Mouse (Mus musculus) testis, adult 2 months (tissue): ENCODE measurements around the gene Ctrb1. TPM values are rescaled to one million over a fixed set of nuclear protein-coding genes. Genes with fewer than 3 reads are reported as not detected.

ENCODE experiments used
- H3K27ac ChIP-seq: fragments of 200-500 bp; 2 replicates; pipeline ENCODE4 v1.5.1; 2012; ENCODE audit warnings: low read depth, low read length; ENCODE audit not compliant: control insufficient read depth, insufficient read depth
- H3K27me3 ChIP-seq: fragments of 200-500 bp; 2 replicates; pipeline ENCODE4 v1.6.1; 2012; ENCODE audit warnings: mild to moderate bottlenecking, low read length, moderate library complexity; ENCODE audit not compliant: control insufficient read depth, insufficient read depth
- H3K36me3 ChIP-seq: fragments of 200-500 bp; 2 replicates; pipeline ENCODE4 v1.6.1; 2012; ENCODE audit warnings: mild to moderate bottlenecking, low read length; ENCODE audit not compliant: control insufficient read depth, insufficient read depth
- H3K4me1 ChIP-seq: fragments of 200-500 bp; 2 replicates; pipeline ENCODE4 v1.6.1; 2012; ENCODE audit warnings: low read length; ENCODE audit not compliant: control insufficient read depth, insufficient read depth
- H3K4me3 ChIP-seq: fragments of 200-500 bp; 2 replicates; pipeline ENCODE4 v1.5.1; 2012; ENCODE audit warnings: low read depth, mild to moderate bottlenecking, low read length, moderate library complexity, mixed read lengths; ENCODE audit not compliant: control insufficient read depth
- CTCF ChIP-seq: fragments of 200-500 bp; IDR thresholded peaks from 2 replicates; pipeline ENCODE4 v1.5.1; 2012; ENCODE audit warnings: low read depth, mild to moderate bottlenecking, inconsistent platforms, low read length, moderate library complexity; ENCODE audit not compliant: control insufficient read depth, insufficient read depth, insufficient replicate concordance
- POLR2A ChIP-seq: fragments of 200-500 bp; IDR thresholded peaks from 2 replicates; pipeline ENCODE4 v1.6.1; 2012; ENCODE audit warnings: low read depth, mild to moderate bottlenecking, inconsistent platforms, low read length, moderate library complexity; ENCODE audit not compliant: control insufficient read depth
- polyA plus RNA-seq: library from polyadenylated mRNA; depleted of rRNA; stranded (reverse); fragments of >200 nt; gene quantifications from 2 replicates; pipeline ENCODE4 v1.2.3, GENCODE M21; 2012

Ctrb1 gene
- polyA plus RNA-seq, 1 experiment: 3.1 TPM

GRCm38 (mm10) chr8:111680423-111681028 is 10.3 kb downstream of the Ctrb1 start:
- H3K4me1 ChIP-seq: peaks cover 5% of the 10 kb centered on the region
- no peak for TF ChIP-seq POLR2A
- peak; percentile 43; the same call in 1 of the 2 replicates for TF ChIP-seq CTCF
- H3K36me3 ChIP-seq: no peaks in the 10 kb centered on the region
- no peak overlapping the region for H3K27ac ChIP-seq
- H3K4me3 ChIP-seq: peak overlapping the region; percentile 49
- H3K27me3 ChIP-seq: no peaks in the 10 kb centered on the region

- no peak for TF ChIP-seq CTCF
- TF ChIP-seq POLR2A: no peak
- peaks cover 5% of the 10 kb centered on the region for H3K4me1 ChIP-seq
- H3K27ac ChIP-seq: no peak overlapping the region
- no peak overlapping the region for H3K4me3 ChIP-seq
- H3K27me3 ChIP-seq: no peaks in the 10 kb centered on the region
- H3K36me3 ChIP-seq: no peaks in the 10 kb centered on the region
These were observed 12.0 kb downstream of the Ctrb1 start for GRCm38 (mm10) chr8:111678848-111679247.

GRCm38 (mm10) chr8:111678111-111678510 is 12.7 kb downstream of the Ctrb1 start:
- H3K4me1 ChIP-seq: peaks cover 5% of the 10 kb centered on the region
- no peak overlapping the region for H3K27ac ChIP-seq
- no peaks in the 10 kb centered on the region for H3K36me3 ChIP-seq
- H3K27me3 ChIP-seq: no peaks in the 10 kb centered on the region
- no peak for TF ChIP-seq POLR2A
- H3K4me3 ChIP-seq: no peak overlapping the region

GRCm38 (mm10) chr8:111676237-111676636 is 14.6 kb downstream of the Ctrb1 start:
- H3K27me3 ChIP-seq: no peaks in the 10 kb centered on the region
- H3K4me3 ChIP-seq: peak overlapping the region; percentile 15; the same call in 1 of the 2 replicates
- H3K27ac ChIP-seq: no peak overlapping the region
- peak; percentile 91; the same call in 1 of the 2 replicates for TF ChIP-seq CTCF
- TF ChIP-seq POLR2A: no peak
- H3K36me3 ChIP-seq: no peaks in the 10 kb centered on the region; the same call in 1 of the 2 replicates
- peaks cover 5% of the 10 kb centered on the region for H3K4me1 ChIP-seq

- Histone ChIP-seq H3K4me3 (no peak overlapping the region), H3K36me3 (peaks cover 1% of the 10 kb centered on the region), H3K27ac (no peak overlapping the region), H3K4me1 (no peaks in the 10 kb centered on the region), H3K27me3 (no peaks in the 10 kb centered on the region)
- TF ChIP-seq POLR2A (no peak), CTCF (no peak)
These were observed 24.1 kb downstream of the Ctrb1 start for GRCm38 (mm10) chr8:111666751-111667150.

GRCm38 (mm10) chr8:111662473-111662872 is 28.3 kb downstream of the Ctrb1 start:
- Histone ChIP-seq H3K4me3 (no peak overlapping the region), H3K4me1 (no peaks in the 10 kb centered on the region), H3K27ac (no peak overlapping the region), H3K27me3 (no peaks in the 10 kb centered on the region), H3K36me3 (no peaks in the 10 kb centered on the region)
- TF ChIP-seq POLR2A: no peak
- TF ChIP-seq CTCF: peak; percentile 62; the same call in 1 of the 2 replicates

GRCm38 (mm10) chr8:111658819-111659423 is 31.9 kb downstream of the Ctrb1 start:
- no peaks in the 10 kb centered on the region for H3K36me3 ChIP-seq
- H3K4me3 ChIP-seq: no peak overlapping the region
- no peaks in the 10 kb centered on the region for H3K4me1 ChIP-seq
- H3K27me3 ChIP-seq: no peaks in the 10 kb centered on the region
- TF ChIP-seq CTCF (no peak), POLR2A (no peak)
- no peak overlapping the region for H3K27ac ChIP-seq
